Mouse (Mus musculus): ENCODE measurements around the gene Cped1.

Gene Cped1

GRCm38 (mm10) chr6:22186967-22187366 is 201.3 kb downstream of the Cped1 start:
- DNase-seq = no peak

GRCm38 (mm10) chr6:22189346-22190335 is 203.9 kb downstream of the Cped1 start:
- peak; percentile 26 to 36 for DNase-seq

- DNase-seq = no peak
Measured at GRCm38 (mm10) chr6:22198603-22199002, 212.9 kb downstream of the Cped1 start.

GRCm38 (mm10) chr6:22199473-22199872 is 213.8 kb downstream of the Cped1 start:
- no peak for DNase-seq

- no peak for DNase-seq
Measured at GRCm38 (mm10) chr6:22200133-22200532, 214.4 kb downstream of the Cped1 start.

- peak in 1 of 2 experiments; percentile 22 for DNase-seq
Measured at GRCm38 (mm10) chr6:22201879-22202278, 216.2 kb downstream of the Cped1 start.

- peak in 1 of 2 experiments; percentile 20 for DNase-seq
Measured at GRCm38 (mm10) chr6:22205030-22205750, 219.5 kb downstream of the Cped1 start.

- DNase-seq = peak in 1 of 2 experiments; percentile 31
Measured at GRCm38 (mm10) chr6:22205751-22206121, 220.0 kb downstream of the Cped1 start.

- DNase-seq = peak in 1 of 2 experiments; percentile 20
Measured at GRCm38 (mm10) chr6:22206179-22206578, 220.5 kb downstream of the Cped1 start.

- DNase-seq = peak in 1 of 2 experiments; percentile 13
Measured at GRCm38 (mm10) chr6:22206630-22207293, 221.0 kb downstream of the Cped1 start.

- DNase-seq = no peak
Measured at GRCm38 (mm10) chr6:22212158-22212557, 226.4 kb downstream of the Cped1 start.

GRCm38 (mm10) chr6:22213187-22213586 is 227.5 kb downstream of the Cped1 start:
- DNase-seq = no peak

- no peak for DNase-seq
Measured at GRCm38 (mm10) chr6:22213813-22214212, 228.1 kb downstream of the Cped1 start.

- DNase-seq = no peak
Measured at GRCm38 (mm10) chr6:22214665-22215064, 228.9 kb downstream of the Cped1 start.

GRCm38 (mm10) chr6:22216276-22216973 is 230.7 kb downstream of the Cped1 start:
- no peak for DNase-seq

GRCm38 (mm10) chr6:22221134-22221533 is 235.4 kb downstream of the Cped1 start:
- DNase-seq = no peak

- no peak for DNase-seq
Measured at GRCm38 (mm10) chr6:22222087-22222486, 236.4 kb downstream of the Cped1 start.

GRCm38 (mm10) chr6:22222947-22223346 is 237.2 kb downstream of the Cped1 start:
- no peak for DNase-seq

GRCm38 (mm10) chr6:22224351-22224750 is 238.6 kb downstream of the Cped1 start:
- DNase-seq = no peak

GRCm38 (mm10) chr6:22231244-22231643 is 245.5 kb downstream of the Cped1 start:
- no peak for DNase-seq

- DNase-seq = no peak
Measured at GRCm38 (mm10) chr6:22233517-22233916, 247.8 kb downstream of the Cped1 start.

- DNase-seq = no peak
Measured at GRCm38 (mm10) chr6:22235133-22235532, 249.4 kb downstream of the Cped1 start.
